Mouse (Mus musculus): ENCODE data around the gene Cdc37.

DNA sequence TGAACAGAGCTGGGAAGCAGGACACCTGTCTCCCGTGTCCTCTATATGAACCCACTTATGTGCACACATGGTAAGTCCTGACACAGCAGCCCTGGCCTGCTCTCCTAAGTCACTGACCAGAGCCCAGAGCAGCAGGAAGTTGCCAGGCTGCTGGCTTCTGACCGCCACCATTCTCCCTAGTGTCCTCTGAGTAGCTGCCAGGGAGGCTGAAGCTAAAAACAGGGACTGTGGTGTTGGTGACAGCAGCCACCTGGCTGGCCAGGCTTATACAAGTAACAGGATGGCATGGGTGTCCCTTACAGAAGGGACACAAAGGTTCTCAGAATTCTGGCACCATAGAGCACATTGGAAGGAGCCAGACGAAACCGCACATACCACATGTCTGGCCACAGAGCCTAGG, 4.4 kb downstream of the Cdc37 start:
- TF ChIP-seq POLR2A (IDR thresholded peaks at IDR 0.05; ENCODE audit: insufficient read depth, low read length) = no peak
- no peak for TF ChIP-seq CTCF (IDR thresholded peaks at IDR 0.05; ENCODE audit: low read depth, low read length)

Measured in ES-Bruce4 (cell line).